Mouse (Mus musculus) heart, embryonic 10.5 days (tissue): ENCODE results near the gene Rabggtb. TPM values are rescaled to one million over a fixed set of nuclear protein-coding genes. Genes with fewer than 3 reads are reported as not detected.

Source experiments
- DNase-seq: peaks from one replicate; pipeline ENCODE4 v3.0.0-alpha.2; 2017; ENCODE audit warnings: low spot score
- H3K27ac ChIP-seq: fragments of 300-500 bp; sonication (generic); 2 replicates; pipeline ENCODE4 v1.5.1; 2016; ENCODE audit warnings: mild to moderate bottlenecking
- H3K27me3 ChIP-seq: fragments of 300-500 bp; sonication (generic); 2 replicates; pipeline ENCODE4 v1.6.1; 2016; ENCODE audit warnings: mild to moderate bottlenecking; ENCODE audit not compliant: poor library complexity, insufficient read depth, severe bottlenecking
- H3K36me3 ChIP-seq: fragments of 300-500 bp; sonication (generic); 2 replicates; pipeline ENCODE4 v1.6.1; 2016; ENCODE audit warnings: mild to moderate bottlenecking, moderate library complexity
- H3K4me1 ChIP-seq: fragments of 300-500 bp; sonication (generic); 2 replicates; pipeline ENCODE4 v1.6.1; 2016; ENCODE audit warnings: mild to moderate bottlenecking
- H3K4me3 ChIP-seq: fragments of 300-500 bp; sonication (generic); 2 replicates; pipeline ENCODE4 v1.5.1; 2016; ENCODE audit warnings: mild to moderate bottlenecking, moderate library complexity
- H3K9me3 ChIP-seq: fragments of 300-500 bp; sonication (generic); 2 replicates; pipeline ENCODE4 v1.6.1; 2016; ENCODE audit warnings: mild to moderate bottlenecking, moderate library complexity
- WGBS: fragments of 180-500 bp; shearing (Covaris S2); methylation state at CpG from one replicate; pipeline ENCODE4 v1.1.7; 2016; 5-methylcytosine and 5-hydroxymethylcytosine counted together
- polyA plus RNA-seq: library from polyadenylated mRNA; unstranded; fragments of >200 nt; fragmentation: Nextera tagmentation; extraction: Ambion mirVana; gene quantifications from 2 replicates; pipeline ENCODE4 v1.2.1, GENCODE M21; 2016

Gene Rabggtb
- polyA plus RNA-seq, 1 experiment from 2014 or later, result 57.2 TPM

- DNase-seq, result no peak
- WGBS, result 84% methylated on average over 9 of the region's 9 CpGs
- Histone ChIP-seq H3K27ac (no peak overlapping the region), H3K9me3 (no peaks in the 10 kb centered on the region), H3K27me3 (no peaks in the 10 kb centered on the region), H3K36me3 (peaks cover 31% of the 10 kb centered on the region), H3K4me3 (no peak overlapping the region), H3K4me1 (peaks cover 37% of the 10 kb centered on the region)
Observed at GRCm38 (mm10) chr3:153940486-153940885, 27.7 kb upstream of the Rabggtb start.

DNA sequence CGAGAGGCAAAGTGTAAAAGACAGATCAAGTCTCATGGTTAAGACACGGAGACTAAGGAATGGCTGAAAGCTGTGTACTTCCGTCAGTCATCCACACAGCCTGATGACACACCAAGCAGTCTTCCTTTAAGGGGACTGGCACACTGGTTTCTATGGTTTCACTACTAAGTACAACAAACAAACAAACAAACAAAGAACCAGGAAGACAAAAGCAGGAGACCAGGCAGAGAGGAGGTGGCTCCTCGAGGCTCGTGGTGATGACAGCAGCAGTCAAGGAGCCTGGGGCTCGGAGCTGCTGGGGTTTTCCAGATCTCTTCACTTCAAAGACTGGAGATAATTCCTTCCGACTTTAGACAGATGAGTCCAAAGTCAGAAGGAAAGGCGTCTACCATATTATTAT is 27.2 kb upstream of the Rabggtb start:
- H3K36me3 ChIP-seq, result peaks cover 35% of the 10 kb centered on the region
- no peaks in the 10 kb centered on the region for H3K9me3 ChIP-seq
- H3K27ac ChIP-seq, result no peak overlapping the region
- no peak for DNase-seq
- peaks cover 36% of the 10 kb centered on the region for H3K4me1 ChIP-seq
- WGBS, result 49% methylated on average over 8 of the region's 8 CpGs
- no peak overlapping the region for H3K4me3 ChIP-seq
- H3K27me3 ChIP-seq, result no peaks in the 10 kb centered on the region

- 90% methylated on average over 17 of the region's 17 CpGs for WGBS
- H3K9me3 ChIP-seq, result no peaks in the 10 kb centered on the region
- peaks cover 23% of the 10 kb centered on the region; the same call in 1 of the 2 replicates for H3K4me1 ChIP-seq
- H3K4me3 ChIP-seq, result no peak overlapping the region
- H3K27ac ChIP-seq, result no peak overlapping the region
- no peaks in the 10 kb centered on the region for H3K27me3 ChIP-seq
- H3K36me3 ChIP-seq, result peaks cover 61% of the 10 kb centered on the region
- no peak for DNase-seq
Observed at GRCm38 (mm10) chr3:153937116-153937810, 24.5 kb upstream of the Rabggtb start.

GRCm38 (mm10) chr3:153935878-153936277 is 23.1 kb upstream of the Rabggtb start:
- H3K36me3 ChIP-seq, result peaks cover 67% of the 10 kb centered on the region
- 58% methylated on average over 9 of the region's 9 CpGs for WGBS
- peak overlapping the region; percentile 84 for H3K27ac ChIP-seq
- peaks cover 20% of the 10 kb centered on the region; the same call in 1 of the 2 replicates for H3K4me1 ChIP-seq
- H3K27me3 ChIP-seq, result no peaks in the 10 kb centered on the region
- H3K9me3 ChIP-seq, result no peaks in the 10 kb centered on the region
- no peak for DNase-seq
- no peak overlapping the region for H3K4me3 ChIP-seq

DNA sequence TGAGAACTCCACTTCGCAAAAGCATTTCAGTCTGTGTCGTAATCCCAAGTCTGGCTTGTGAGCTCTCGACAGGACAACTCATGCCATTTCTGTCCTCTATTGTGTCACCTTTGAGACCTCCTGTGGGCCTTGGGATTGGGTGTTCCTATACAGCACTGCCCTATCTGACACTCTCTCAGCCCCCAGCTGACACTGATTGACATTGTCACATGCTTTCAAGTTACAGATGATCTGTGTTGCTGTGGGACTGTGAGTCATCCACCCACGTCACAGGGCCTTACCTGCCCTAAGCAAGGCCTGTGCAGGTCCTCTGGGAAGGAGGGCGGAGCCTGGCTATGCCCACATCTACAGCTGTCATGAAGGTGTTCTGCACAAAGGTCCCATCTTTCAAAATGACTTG is 19.7 kb upstream of the Rabggtb start:
- Histone ChIP-seq H3K36me3 (peaks cover 79% of the 10 kb centered on the region), H3K27me3 (no peaks in the 10 kb centered on the region)
- DNase-seq, result no peak

GRCm38 (mm10) chr3:153929526-153929925 is 16.7 kb upstream of the Rabggtb start:
- H3K36me3 ChIP-seq, result peaks cover 82% of the 10 kb centered on the region
- H3K27me3 ChIP-seq, result no peaks in the 10 kb centered on the region
- H3K27ac ChIP-seq, result no peak overlapping the region
- no peaks in the 10 kb centered on the region for H3K9me3 ChIP-seq
- H3K4me1 ChIP-seq, result no peaks in the 10 kb centered on the region
- 94% methylated on average over 11 of the region's 11 CpGs for WGBS
- DNase-seq, result no peak
- no peak overlapping the region for H3K4me3 ChIP-seq

More for the DNA sequence above, 19.7 kb upstream of the Rabggtb start:
- WGBS, result 84% methylated on average over 5 of the region's 5 CpGs
- Histone ChIP-seq H3K27ac (no peak overlapping the region), H3K4me3 (no peak overlapping the region), H3K4me1 (peaks cover 12% of the 10 kb centered on the region; the same call in 1 of the 2 replicates), H3K9me3 (no peaks in the 10 kb centered on the region)

DNA sequence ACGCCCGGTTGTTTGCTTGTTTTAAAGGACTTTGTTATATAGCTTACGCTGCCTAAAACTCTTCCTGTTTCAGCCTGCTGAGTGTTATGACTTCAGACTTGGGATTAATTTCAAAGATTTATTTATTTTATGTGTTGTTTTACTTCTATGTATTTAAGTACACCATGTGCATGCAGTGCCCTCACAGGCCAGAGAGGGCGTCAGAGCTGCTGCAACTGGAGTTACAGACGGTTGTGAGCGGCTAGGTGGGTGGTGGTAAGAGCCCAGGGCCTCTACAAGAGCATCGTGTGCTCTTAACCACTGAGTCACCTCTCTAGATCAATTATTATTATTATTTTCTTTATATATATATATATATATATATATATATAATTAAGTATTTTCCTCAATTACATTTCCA is 13.5 kb upstream of the Rabggtb start:
- H3K36me3 ChIP-seq, result peaks cover 72% of the 10 kb centered on the region
- H3K27ac ChIP-seq, result no peak overlapping the region
- no peaks in the 10 kb centered on the region for H3K9me3 ChIP-seq
- no peaks in the 10 kb centered on the region for H3K27me3 ChIP-seq
- no peak for DNase-seq
- no peaks in the 10 kb centered on the region for H3K4me1 ChIP-seq
- WGBS, result 88% methylated on average over 7 of the region's 7 CpGs
- H3K4me3 ChIP-seq, result no peak overlapping the region

GRCm38 (mm10) chr3:153921147-153921910 is 8.5 kb upstream of the Rabggtb start:
- no peak overlapping the region for H3K27ac ChIP-seq
- DNase-seq, result no peak
- no peak overlapping the region for H3K4me3 ChIP-seq
- no peaks in the 10 kb centered on the region for H3K9me3 ChIP-seq
- WGBS, result 91% methylated on average over 10 of the region's 10 CpGs
- H3K27me3 ChIP-seq, result no peaks in the 10 kb centered on the region
- H3K4me1 ChIP-seq, result no peaks in the 10 kb centered on the region
- H3K36me3 ChIP-seq, result peaks cover 41% of the 10 kb centered on the region

DNA sequence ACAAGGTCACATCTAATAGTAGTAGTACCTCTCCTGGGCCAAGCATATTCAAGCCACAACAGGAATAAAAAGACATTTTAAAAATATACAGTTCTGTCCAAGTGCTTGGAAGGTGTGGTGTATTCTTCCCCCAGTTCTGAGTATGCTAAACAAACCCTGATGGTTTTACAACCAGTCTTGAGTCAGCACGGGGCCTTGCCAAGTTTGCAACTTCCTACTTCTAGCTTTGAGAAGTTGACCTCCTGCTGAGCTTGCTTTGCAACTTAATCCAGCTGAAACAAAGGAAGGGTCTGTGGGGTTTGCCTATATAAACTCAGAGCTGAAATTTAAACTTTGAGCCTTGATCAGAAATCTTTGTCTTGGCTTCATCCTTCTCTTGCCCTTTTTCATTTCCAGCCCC is 4.4 kb upstream of the Rabggtb start:
- Histone ChIP-seq H3K4me1 (peaks cover 14% of the 10 kb centered on the region), H3K9me3 (no peaks in the 10 kb centered on the region), H3K27ac (no peak overlapping the region), H3K27me3 (no peaks in the 10 kb centered on the region), H3K36me3 (peaks cover 16% of the 10 kb centered on the region), H3K4me3 (no peak overlapping the region)
- WGBS, result 27% methylated on average over 1 of the region's 1 CpGs
- DNase-seq, result no peak

- Histone ChIP-seq H3K27ac (peak overlapping the region; percentile 99), H3K36me3 (peaks cover 30% of the 10 kb centered on the region), H3K4me3 (peak overlapping the region; percentile 94), H3K4me1 (peaks cover 42% of the 10 kb centered on the region), H3K9me3 (no peaks in the 10 kb centered on the region), H3K27me3 (no peaks in the 10 kb centered on the region)
- DNase-seq, result no peak
- WGBS, result 47% methylated on average over 6 of the region's 6 CpGs
Observed at GRCm38 (mm10) chr3:153913510-153914243, 868 bp upstream of the Rabggtb start.

GRCm38 (mm10) chr3:153911882-153912440 is 848 bp downstream of the Rabggtb start:
- Histone ChIP-seq H3K4me1 (peaks cover 51% of the 10 kb centered on the region), H3K36me3 (peaks cover 47% of the 10 kb centered on the region), H3K9me3 (no peaks in the 10 kb centered on the region), H3K27me3 (no peaks in the 10 kb centered on the region), H3K27ac (peak overlapping the region; percentile 99), H3K4me3 (peak overlapping the region; percentile 94)
- 3% methylated on average over 12 of the region's 12 CpGs for WGBS
- DNase-seq, result no peak

- peak overlapping the region; percentile 99 for H3K27ac ChIP-seq
- DNase-seq, result no peak
- H3K4me3 ChIP-seq, result peak overlapping the region; percentile 94
- H3K9me3 ChIP-seq, result no peaks in the 10 kb centered on the region
- H3K27me3 ChIP-seq, result no peaks in the 10 kb centered on the region
- H3K4me1 ChIP-seq, result peaks cover 51% of the 10 kb centered on the region
- peaks cover 53% of the 10 kb centered on the region for H3K36me3 ChIP-seq
- WGBS, result 41% methylated on average over 8 of the region's 8 CpGs
Observed at GRCm38 (mm10) chr3:153911197-153911881, 1.5 kb downstream of the Rabggtb start.
